Mouse (Mus musculus) spleen, adult 2 months (tissue): ENCODE results near the gene Foxp4.

ENCODE experiments used
- CTCF ChIP-seq: fragments of 200-500 bp; IDR thresholded peaks from 2 replicates; pipeline ENCODE4 v1.5.1; 2011; ENCODE audit warnings: mild to moderate bottlenecking, inconsistent platforms; ENCODE audit not compliant: insufficient read depth, insufficient read length, insufficient replicate concordance; ENCODE audit errors: extremely low read depth
- POLR2A ChIP-seq: fragments of 200-500 bp; IDR thresholded peaks from 2 replicates; pipeline ENCODE4 v1.6.1; 2011; ENCODE audit warnings: low read depth, low read length, inconsistent platforms

- TF ChIP-seq CTCF (no peak), POLR2A (no peak)
Observed at GRCm38 (mm10) chr17:47946111-47946510, 21.7 kb upstream of the Foxp4 start.
